ENCODE assay signal across 8 mouse cellular contexts in the genomic region with DNA sequence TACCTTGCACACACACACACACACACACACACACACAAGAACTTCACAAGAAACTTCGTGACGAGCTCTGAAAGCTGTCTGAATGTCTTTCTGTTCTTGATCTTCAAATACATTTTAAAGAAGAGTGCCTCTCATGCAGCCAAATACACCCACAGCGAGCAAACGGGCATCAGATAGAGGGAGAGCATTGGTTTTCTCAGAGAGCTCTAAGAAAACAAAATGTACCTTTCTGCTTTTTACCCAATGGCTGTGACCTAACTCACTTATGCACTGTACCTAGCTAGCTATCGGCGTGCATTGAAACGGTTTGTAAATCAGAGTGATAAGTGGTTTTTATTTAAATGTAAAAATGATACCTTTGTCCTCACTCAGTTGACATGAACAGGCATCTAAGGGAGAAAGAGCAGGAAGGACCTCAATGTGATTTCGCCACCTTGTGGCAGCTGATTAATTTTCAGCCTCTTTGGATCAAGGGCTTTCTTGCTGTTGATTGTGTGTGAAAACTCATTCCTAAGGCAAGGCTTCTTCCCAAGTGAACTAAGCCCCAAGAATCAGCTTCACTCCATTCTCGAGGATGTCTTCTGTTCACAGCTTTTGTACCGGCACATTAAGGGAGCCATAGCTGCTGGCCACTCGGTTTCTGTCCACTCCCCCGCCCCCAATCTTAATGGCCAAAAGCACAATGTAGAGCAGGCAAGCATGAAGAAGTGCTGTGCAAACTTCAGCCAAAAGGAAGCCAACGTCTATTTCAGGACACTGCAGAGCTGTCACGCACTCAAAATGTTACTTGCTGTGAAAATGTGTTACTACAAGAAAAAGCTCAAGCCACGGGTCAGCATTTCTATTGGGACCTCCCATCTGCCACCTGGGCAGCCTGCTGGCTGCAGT.
DNase-seq lines count a peak whose midpoint lies in the region; ATAC-seq and TF ChIP-seq lines count a peak whose summit lies in the region.

No protein-coding gene starts in this region.

- peak; percentile 12 for DNase-seq in 416B (ENCODE audit: low read depth)
- peak; percentile 62 for DNase-seq in adrenal gland, postnatal 14 days
- peak; percentile 78 for DNase-seq in embryonic facial prominence, embryonic 14.5 days (ENCODE audit: low spot score)
- peak; percentile 65 to 71 for DNase-seq in layer of hippocampus, adult 2 months (ENCODE audit: low spot score in 2 of 2)
- DNase-seq in lung, adult 2 months, result peak; percentile 7
- peak; percentile 86 for DNase-seq in retina, postnatal 1 day
- DNase-seq in thymus, adult 18-20 months, result no peak

- H3K27ac ChIP-seq in embryonic facial prominence, embryonic 14.5 days (replicated peaks; ENCODE audit: low read depth, low read length), result no peak overlapping the region
- peak overlapping the region; percentile 28; the same call in 1 of the 2 replicates for H3K27ac ChIP-seq in layer of hippocampus, adult 2 months

- no peak overlapping the region for H3K9ac ChIP-seq in embryonic facial prominence, embryonic 14.5 days (ENCODE audit: low read depth, low read length)

- ATAC-seq in embryonic facial prominence, embryonic 14.5 days (ENCODE audit: low read depth), result 0 out of 2 replicates have a peak, but pooled peaks have one; percentile 26
- peak; percentile 21 to 56; a peak in 1 of 4 replicates for ATAC-seq in hematopoietic stem cell, adult 5-6 weeks (replicated peaks in 1 of 2; ENCODE audit: insufficient read depth in 1 of 2, low FRiP score in 2 of 2, low TSS enrichment in 1 of 2, low read depth in 1 of 2, poor library complexity in 2 of 2, severe bottlenecking in 2 of 2)

- no peaks in the 10 kb centered on the region for H3K9me3 ChIP-seq in embryonic facial prominence, embryonic 14.5 days (ENCODE audit: control insufficient read depth, low read length)

- WGBS in embryonic facial prominence, embryonic 14.5 days, result 38% methylated on average over 15 of the region's 15 CpGs
- 34% methylated on average over 15 of the region's 15 CpGs for WGBS in lung, adult 2 months

- peak overlapping the region; percentile 20; the same call in 1 of the 2 replicates for H3K4me2 ChIP-seq in embryonic facial prominence, embryonic 14.5 days (ENCODE audit: low read depth, low read length)

- H3K36me3 ChIP-seq in embryonic facial prominence, embryonic 14.5 days (ENCODE audit: control insufficient read depth, insufficient read depth, low read length), result no peaks in the 10 kb centered on the region

- TF ChIP-seq POLR2A in lung, adult 2 months (IDR thresholded peaks at IDR 0.05; ENCODE audit: borderline replicate concordance, extremely low read depth, low read depth, low read length), result no peak

- no peak overlapping the region for H3K4me3 ChIP-seq in embryonic facial prominence, embryonic 14.5 days (ENCODE audit: low read depth, low read length)
- H3K4me3 ChIP-seq in layer of hippocampus, adult 2 months, result peak overlapping the region; percentile 31; the same call in 1 of the 2 replicates
- no peak overlapping the region for H3K4me3 ChIP-seq in lung, adult 2 months (replicated peaks; ENCODE audit: extremely low read depth, low read depth, low read length)

- peak; percentile 91 for TF ChIP-seq CTCF in layer of hippocampus, adult 2 months (conservative IDR thresholded peaks at IDR 0.05)
- peak; percentile 18; the same call in 1 of the 2 replicates for TF ChIP-seq CTCF in lung, adult 2 months (IDR thresholded peaks at IDR 0.05; ENCODE audit: insufficient read depth, low read length)

- H3K4me1 ChIP-seq in embryonic facial prominence, embryonic 14.5 days (ENCODE audit: control insufficient read depth, insufficient read depth, low read length), result no peaks in the 10 kb centered on the region
- H3K4me1 ChIP-seq in lung, adult 2 months (ENCODE audit: control insufficient read depth, insufficient read depth, low read length), result no peaks in the 10 kb centered on the region; the same call in 1 of the 2 replicates

- no peaks in the 10 kb centered on the region for H3K27me3 ChIP-seq in embryonic facial prominence, embryonic 14.5 days (replicated peaks; ENCODE audit: control insufficient read depth, insufficient read depth, low read length)

Comparison
In these comparisons a context has a peak if more than half of its experiments do, and no peak if none do; other contexts are left out.
1. DNase-seq: peak in 416B (single experiment), adrenal gland, postnatal 14 days (single experiment), embryonic facial prominence, embryonic 14.5 days (single experiment), layer of hippocampus, adult 2 months (2 of 2), lung, adult 2 months (single experiment) and retina, postnatal 1 day (single experiment); none in thymus, adult 18-20 months (0 of 2).